Mouse (Mus musculus) forebrain, embryonic 16.5 days (tissue): ENCODE results near the gene 5330417C22Rik. TPM values are rescaled to one million over a fixed set of nuclear protein-coding genes. Genes with fewer than 3 reads are reported as not detected.
A peak's percentile ranks its signal among the peaks of the same experiment; 100 is the strongest.
"Not testable (repeated sequence)": the region's sequence is repeated elsewhere in the genome, so short reads cannot be mapped to it uniquely, and the experiment has no call there.

Experiments
- ATAC-seq: fragments of 200-750 bp; cut with Nextera tagmentation; 2 replicates; pipeline ENCODE4 v1.8.0; 2017; ENCODE audit warnings: mild to moderate bottlenecking, moderate library complexity
- H3K27ac ChIP-seq: fragments of 300-500 bp; sonication (generic); 2 replicates; pipeline ENCODE4 v1.5.1; 2014; ENCODE audit warnings: low read length, control low read depth
- H3K27me3 ChIP-seq: fragments of 300-500 bp; sonication (generic); replicated peaks from 2 replicates; pipeline ENCODE4 v1.6.1; 2014; ENCODE audit warnings: low read length; ENCODE audit not compliant: control insufficient read depth, insufficient read depth
- H3K36me3 ChIP-seq: fragments of 300-500 bp; sonication (generic); 2 replicates; pipeline ENCODE4 v1.6.1; 2014; ENCODE audit not compliant: control insufficient read depth, insufficient read depth
- H3K4me1 ChIP-seq: fragments of 300-500 bp; sonication (generic); replicated peaks from 2 replicates; pipeline ENCODE4 v1.6.1; 2014; ENCODE audit warnings: low read length; ENCODE audit not compliant: control insufficient read depth, insufficient read depth
- H3K4me2 ChIP-seq: fragments of 300-500 bp; sonication (generic); 2 replicates; pipeline ENCODE4 v1.6.1; 2014; ENCODE audit warnings: mild to moderate bottlenecking, low read length, control low read depth
- H3K4me3 ChIP-seq: fragments of 300-500 bp; sonication (generic); replicated peaks from 2 replicates; pipeline ENCODE4 v1.5.1; 2014; ENCODE audit warnings: mild to moderate bottlenecking, low read length, control low read depth
- H3K9ac ChIP-seq: fragments of 300-500 bp; sonication (generic); replicated peaks from 2 replicates; pipeline ENCODE4 v1.6.1; 2014; ENCODE audit warnings: low read depth, low read length, control low read depth
- H3K9me3 ChIP-seq: fragments of 300-500 bp; sonication (generic); 2 replicates; pipeline ENCODE4 v1.6.1; 2016; ENCODE audit warnings: low read length; ENCODE audit not compliant: control insufficient read depth
- WGBS: fragments of 180-500 bp; shearing (Covaris S2); extraction: QIAGEN DNeasy Blood & Tissue Kit; methylation state at CpG from one replicate; pipeline ENCODE4 v1.1.7; 2014; 5-methylcytosine and 5-hydroxymethylcytosine counted together
- polyA plus RNA-seq: library from polyadenylated mRNA; unstranded; fragments of >200 nt; fragmentation: Nextera tagmentation; extraction: Ambion mirVana; gene quantifications from 2 replicates; pipeline ENCODE4 v1.2.1, GENCODE M21; 2015

Gene 5330417C22Rik
- polyA plus RNA-seq, 1 experiment from 2014 or later: 12.1 TPM

DNA sequence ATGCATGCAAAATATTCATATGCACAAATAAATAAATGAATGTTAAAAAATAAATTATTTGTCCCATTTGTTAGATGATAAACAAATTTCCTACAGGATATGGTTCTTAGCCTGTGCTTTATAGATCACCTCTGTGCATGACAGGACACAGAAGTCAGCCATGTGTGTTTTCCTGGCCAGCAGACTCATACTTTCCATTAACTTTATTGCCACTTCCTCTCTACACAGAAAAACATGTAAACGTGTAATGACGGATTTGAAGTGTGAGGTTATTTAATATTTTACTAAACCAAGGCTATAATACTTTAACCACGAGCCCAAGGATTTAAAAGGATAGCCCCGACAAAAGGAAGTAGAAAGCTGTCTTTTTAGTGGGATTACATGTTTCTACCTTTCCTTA is 32.4 kb downstream of the 5330417C22Rik start:
- 91% methylated on average over 4 of the region's 4 CpGs for WGBS

DNA sequence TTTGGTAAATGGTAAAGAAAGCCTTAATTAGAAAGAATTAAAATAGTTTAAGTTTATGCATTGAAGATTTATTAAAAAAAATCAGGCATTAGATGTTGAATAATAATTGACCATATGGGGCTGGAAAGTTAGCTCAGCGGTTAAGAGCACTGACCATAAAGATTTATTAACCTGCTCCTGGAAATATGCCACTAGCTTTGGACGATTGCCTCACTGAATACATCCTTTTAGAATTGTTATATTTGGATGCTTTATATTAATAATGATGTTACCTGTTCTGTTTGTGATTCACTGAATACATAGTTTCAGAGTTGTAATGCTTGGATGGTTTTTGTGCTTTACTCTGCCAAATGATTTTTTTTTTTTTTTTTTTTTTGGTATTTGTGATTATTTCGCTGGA is 34.9 kb downstream of the 5330417C22Rik start:
- WGBS: 78% methylated on average over 3 of the region's 3 CpGs
- H3K36me3 ChIP-seq, H3K27me3 ChIP-seq, H3K4me3 ChIP-seq, H3K27ac ChIP-seq, ATAC-seq, H3K9ac ChIP-seq, H3K4me2 ChIP-seq, H3K4me1 ChIP-seq, H3K9me3 ChIP-seq: not testable (repeated sequence)

More for the DNA sequence above, 32.4 kb downstream of the 5330417C22Rik start:
- no peaks in the 10 kb centered on the region for H3K36me3 ChIP-seq
- no peaks in the 10 kb centered on the region for H3K9me3 ChIP-seq
- H3K27ac ChIP-seq: no peak overlapping the region
- H3K4me2 ChIP-seq: no peak overlapping the region
- H3K9ac ChIP-seq: no peak overlapping the region
- H3K27me3 ChIP-seq: no peaks in the 10 kb centered on the region
- no peak for ATAC-seq
- no peaks in the 10 kb centered on the region for H3K4me1 ChIP-seq
- H3K4me3 ChIP-seq: no peak overlapping the region

DNA sequence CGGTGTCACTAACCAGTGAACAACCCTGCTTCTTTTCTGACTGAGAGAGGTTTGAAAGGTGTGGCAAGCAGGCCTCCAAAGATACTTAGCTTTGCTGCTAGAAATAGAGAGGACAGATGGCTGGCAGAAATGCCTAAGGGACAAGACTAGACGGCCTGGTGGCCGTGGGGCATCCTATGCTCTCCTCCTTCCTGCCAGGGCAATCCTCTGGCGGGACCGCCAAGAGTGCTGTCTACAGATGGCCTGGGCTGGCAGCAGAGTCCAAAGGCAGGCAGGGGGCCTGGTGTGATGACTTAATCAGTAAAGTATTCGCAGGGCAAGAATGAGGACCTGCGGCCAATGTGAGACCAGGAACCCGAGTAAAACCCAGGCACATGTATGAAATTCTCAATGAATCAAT is 36.5 kb downstream of the 5330417C22Rik start:
- Histone ChIP-seq H3K4me2 (no peak overlapping the region), H3K9me3 (no peaks in the 10 kb centered on the region), H3K27ac (no peak overlapping the region), H3K27me3 (no peaks in the 10 kb centered on the region), H3K4me1 (peaks cover 8% of the 10 kb centered on the region; the same call in 1 of the 2 replicates), H3K36me3 (no peaks in the 10 kb centered on the region), H3K9ac (no peak overlapping the region), H3K4me3 (no peak overlapping the region)
- no peak for ATAC-seq
- 57% methylated on average over 8 of the region's 8 CpGs for WGBS

DNA sequence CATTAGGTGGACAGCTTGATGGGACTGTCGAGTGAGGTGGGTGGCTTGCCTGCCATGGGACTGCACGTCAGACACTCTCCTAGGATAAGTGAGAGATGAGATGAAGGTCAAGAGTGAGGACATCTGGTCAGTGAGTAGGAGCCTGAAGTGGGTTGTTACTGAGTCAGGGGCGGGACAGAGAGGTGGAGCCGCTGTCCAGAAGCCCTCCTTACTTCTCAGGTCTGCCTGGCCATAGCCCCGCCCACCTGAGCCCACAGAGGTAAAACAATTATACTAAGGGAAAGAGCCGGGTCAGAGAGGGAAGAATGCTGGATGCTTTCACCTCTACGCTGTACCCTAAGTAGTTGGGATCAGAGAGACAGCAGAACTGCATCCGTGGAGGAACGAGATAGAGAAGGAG is 38.7 kb downstream of the 5330417C22Rik start:
- Histone ChIP-seq H3K36me3 (no peaks in the 10 kb centered on the region), H3K9me3 (no peaks in the 10 kb centered on the region), H3K9ac (no peak overlapping the region), H3K27me3 (no peaks in the 10 kb centered on the region), H3K4me1 (peaks cover 8% of the 10 kb centered on the region; the same call in 1 of the 2 replicates), H3K27ac (no peak overlapping the region), H3K4me3 (no peak overlapping the region), H3K4me2 (no peak overlapping the region)
- no peak for ATAC-seq
- 42% methylated on average over 9 of the region's 9 CpGs for WGBS

DNA sequence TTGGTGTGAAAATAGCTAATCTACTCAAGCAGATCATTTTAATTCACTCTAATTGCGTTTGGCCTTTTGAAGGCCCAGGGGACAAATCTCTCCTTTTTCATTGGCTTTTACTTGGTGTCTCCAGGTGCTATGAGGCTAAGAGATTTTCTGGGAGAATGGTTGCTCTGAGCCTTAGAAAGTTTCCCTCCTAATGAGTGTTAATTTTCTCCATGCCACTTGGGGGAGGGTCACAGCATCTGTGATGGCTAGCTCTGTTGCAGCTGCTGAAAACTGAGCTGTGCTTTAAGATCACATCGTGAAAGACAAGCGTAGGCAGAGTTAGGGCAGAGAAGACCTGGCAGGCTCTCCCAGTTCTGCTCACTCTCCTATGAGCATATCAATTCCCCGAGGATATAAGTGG is 40.9 kb downstream of the 5330417C22Rik start:
- Histone ChIP-seq H3K4me2 (no peak overlapping the region), H3K9me3 (no peaks in the 10 kb centered on the region), H3K4me1 (peaks cover 8% of the 10 kb centered on the region; the same call in 1 of the 2 replicates), H3K27ac (no peak overlapping the region), H3K9ac (no peak overlapping the region), H3K36me3 (no peaks in the 10 kb centered on the region), H3K27me3 (no peaks in the 10 kb centered on the region), H3K4me3 (no peak overlapping the region)
- WGBS: 20% methylated on average over 4 of the region's 4 CpGs
- peak; percentile 27; the same call in 1 of the 2 replicates for ATAC-seq

DNA sequence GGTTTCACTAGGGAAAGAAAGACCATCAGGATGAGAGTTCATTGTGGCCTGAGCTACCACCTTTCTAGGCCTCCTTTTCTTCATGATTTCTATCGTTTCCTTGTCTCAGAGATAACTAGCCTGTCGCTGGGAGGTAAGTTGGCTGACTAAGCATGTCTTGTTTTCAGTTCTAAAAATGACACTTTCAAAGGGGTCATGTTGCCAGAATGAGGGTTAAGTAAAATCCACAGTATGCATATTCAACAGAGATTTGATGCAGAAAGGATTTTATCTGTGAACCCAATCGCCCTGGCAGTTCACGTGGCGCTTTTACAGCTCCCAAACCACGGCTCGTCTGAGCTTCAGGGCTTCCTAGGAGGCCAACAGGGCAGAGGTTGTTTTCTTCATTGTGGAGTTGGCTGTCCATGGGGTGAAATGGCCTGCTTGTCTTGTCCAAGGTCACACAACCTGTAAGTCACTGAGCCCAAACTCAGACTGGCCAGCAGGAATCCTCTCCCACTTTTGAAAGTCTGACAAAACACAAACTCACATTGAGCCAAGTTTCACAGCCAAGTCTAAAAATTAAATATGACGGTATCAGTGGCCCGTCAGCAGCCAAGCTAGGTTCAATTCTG is 41.4 kb downstream of the 5330417C22Rik start:
- 52% methylated on average over 9 of the region's 9 CpGs for WGBS
- H3K9ac ChIP-seq: no peak overlapping the region
- no peak overlapping the region for H3K4me2 ChIP-seq
- H3K27me3 ChIP-seq: no peaks in the 10 kb centered on the region
- no peak overlapping the region; the same call in 1 of the 2 replicates for H3K27ac ChIP-seq
- peaks cover 8% of the 10 kb centered on the region; the same call in 1 of the 2 replicates for H3K4me1 ChIP-seq
- no peaks in the 10 kb centered on the region for H3K36me3 ChIP-seq
- no peaks in the 10 kb centered on the region for H3K9me3 ChIP-seq
- no peak for ATAC-seq
- no peak overlapping the region for H3K4me3 ChIP-seq

DNA sequence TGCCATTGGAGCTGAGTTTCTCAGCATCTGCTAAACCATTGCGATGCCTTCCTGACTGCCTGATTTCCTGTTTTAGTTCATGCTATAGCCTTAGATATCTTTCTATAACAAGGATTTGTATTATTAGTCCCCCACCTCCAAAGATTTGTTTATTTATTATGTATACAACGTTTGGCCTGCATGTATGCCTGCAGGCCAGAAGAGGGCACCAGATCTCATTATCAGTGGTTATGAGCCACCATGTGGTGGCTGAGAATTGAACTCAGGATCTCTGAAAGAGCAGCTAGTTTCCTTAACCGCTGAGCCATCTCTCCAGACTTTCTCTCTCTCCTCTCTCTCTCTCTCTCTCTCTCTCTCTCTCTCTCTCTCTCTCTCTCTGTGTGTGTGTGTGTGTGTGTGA is 46.4 kb downstream of the 5330417C22Rik start:
- no peak overlapping the region for H3K4me3 ChIP-seq
- H3K4me1 ChIP-seq: no peaks in the 10 kb centered on the region; the same call in 1 of the 2 replicates
- no peak overlapping the region for H3K27ac ChIP-seq
- no peaks in the 10 kb centered on the region for H3K9me3 ChIP-seq
- H3K27me3 ChIP-seq: no peaks in the 10 kb centered on the region
- 35% methylated on average over 3 of the region's 3 CpGs for WGBS
- no peak overlapping the region for H3K4me2 ChIP-seq
- no peaks in the 10 kb centered on the region for H3K36me3 ChIP-seq
- no peak for ATAC-seq
- no peak overlapping the region for H3K9ac ChIP-seq

DNA sequence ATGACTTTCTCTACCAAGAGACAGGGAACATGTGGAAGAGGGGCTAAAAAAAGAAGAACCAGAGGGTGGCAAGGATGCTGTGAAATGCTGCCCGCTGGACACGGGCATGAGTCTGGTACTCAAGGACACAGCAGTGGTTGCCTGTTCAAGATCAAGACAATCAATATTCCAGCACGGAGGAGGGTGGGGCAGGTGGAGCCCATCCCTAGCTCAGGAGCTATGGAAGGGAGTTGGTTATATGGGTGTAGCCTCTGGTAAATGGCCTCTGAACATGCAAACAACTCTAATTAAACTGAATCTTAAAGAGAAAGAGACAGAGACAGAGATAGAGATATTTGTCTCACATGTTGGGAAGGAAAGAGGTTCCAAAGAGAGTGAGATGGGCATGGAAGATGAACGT is 51.6 kb downstream of the 5330417C22Rik start:
- WGBS: 95% methylated on average over 4 of the region's 4 CpGs
- H3K27ac ChIP-seq: no peak overlapping the region
- ATAC-seq: no peak
- H3K9ac ChIP-seq: no peak overlapping the region
- H3K27me3 ChIP-seq: no peaks in the 10 kb centered on the region
- no peak overlapping the region for H3K4me3 ChIP-seq
- H3K36me3 ChIP-seq: no peaks in the 10 kb centered on the region
- no peaks in the 10 kb centered on the region for H3K4me1 ChIP-seq
- no peak overlapping the region for H3K4me2 ChIP-seq
- no peaks in the 10 kb centered on the region for H3K9me3 ChIP-seq

DNA sequence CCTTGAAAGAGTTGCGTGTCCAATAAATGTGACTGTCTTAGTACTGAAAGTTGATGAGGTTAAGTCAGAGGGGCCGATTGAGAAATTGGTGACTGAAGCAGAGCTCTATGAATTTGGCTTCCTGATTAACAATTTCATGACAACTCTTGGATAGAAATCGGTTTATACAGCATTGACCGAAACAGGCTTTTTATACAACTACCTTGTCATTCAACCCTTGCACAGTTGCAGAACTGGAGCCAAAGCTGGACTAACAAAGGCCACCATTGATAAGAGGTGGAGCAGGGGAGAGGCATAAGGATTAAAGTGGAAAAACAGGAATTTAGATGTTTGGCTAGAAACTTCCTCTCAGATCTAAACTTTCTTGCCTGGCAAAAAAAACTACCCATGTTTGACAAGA is 57.5 kb downstream of the 5330417C22Rik start:
- Histone ChIP-seq H3K4me2 (no peak overlapping the region), H3K27ac (no peak overlapping the region), H3K4me1 (no peaks in the 10 kb centered on the region), H3K9ac (no peak overlapping the region), H3K4me3 (no peak overlapping the region), H3K27me3 (no peaks in the 10 kb centered on the region), H3K36me3 (no peaks in the 10 kb centered on the region), H3K9me3 (no peaks in the 10 kb centered on the region)
- ATAC-seq: no peak
- 61% methylated on average over 4 of the region's 4 CpGs for WGBS
